Mouse (Mus musculus) induced T-regulatory cell, adult 2 months (primary cell): Measurements from ENCODE around the gene Tceal3.
A peak's percentile ranks its signal among the peaks of the same experiment; 100 is the strongest.
"Not testable (repeated sequence)": the region's sequence is repeated elsewhere in the genome, so short reads cannot be mapped to it uniquely, and the experiment has no call there.

ENCODE experiments used
- DNase-seq: peaks from one replicate; pipeline ENCODE4 v3.0.0-alpha.2; 2012; ENCODE audit warnings: low read depth

Gene Tceal3

GRCm38 (mm10) chrX:136590199-136590896, at the start of gene Tceal3:
TSS of gene Tceal3 (plus strand) at chrX:136590842.
- DNase-seq = no peak

- not testable (repeated sequence) for DNase-seq
Measured at GRCm38 (mm10) chrX:136543956-136544355, 46.7 kb upstream of the Tceal3 start, which contains the start of gene Kir3dl2. TSS of gene Kir3dl2 (minus strand) at chrX:136544056.

GRCm38 (mm10) chrX:136569094-136569493, 21.5 kb upstream of the Tceal3 start:
- DNase-seq = not testable (repeated sequence)

GRCm38 (mm10) chrX:136584617-136585016, 6.0 kb upstream of the Tceal3 start:
- DNase-seq = no peak

GRCm38 (mm10) chrX:136590897-136591257, 235 bp downstream of the Tceal3 start:
- no peak for DNase-seq

GRCm38 (mm10) chrX:136599416-136599815, 8.8 kb downstream of the Tceal3 start:
- peak; percentile 54 for DNase-seq

- DNase-seq = no peak
Measured at GRCm38 (mm10) chrX:136606951-136607350, 16.3 kb downstream of the Tceal3 start.

- DNase-seq = no peak
Measured at GRCm38 (mm10) chrX:136607395-136607794, 16.8 kb downstream of the Tceal3 start.

- no peak for DNase-seq
Measured at GRCm38 (mm10) chrX:136611346-136611745, 20.7 kb downstream of the Tceal3 start.

GRCm38 (mm10) chrX:136615889-136616288, 25.2 kb downstream of the Tceal3 start:
- DNase-seq = peak; percentile 14

GRCm38 (mm10) chrX:136624905-136625569, 34.4 kb downstream of the Tceal3 start:
- DNase-seq = peak; percentile 32

GRCm38 (mm10) chrX:136625959-136626358, 35.3 kb downstream of the Tceal3 start:
- DNase-seq = no peak

- DNase-seq = no peak
Measured at GRCm38 (mm10) chrX:136635116-136635515, 44.5 kb downstream of the Tceal3 start.

GRCm38 (mm10) chrX:136639754-136640153, 49.1 kb downstream of the Tceal3 start:
- DNase-seq = peak; percentile 42

GRCm38 (mm10) chrX:136645857-136646256, 55.2 kb downstream of the Tceal3 start:
- not testable (repeated sequence) for DNase-seq

- DNase-seq = no peak
Measured at GRCm38 (mm10) chrX:136666281-136666706, 75.7 kb downstream of the Tceal3 start.

GRCm38 (mm10) chrX:136666762-136667464, 76.3 kb downstream of the Tceal3 start:
- not testable (repeated sequence) for DNase-seq

GRCm38 (mm10) chrX:136668794-136669193, 78.2 kb downstream of the Tceal3 start:
- no peak for DNase-seq

- no peak for DNase-seq
Measured at GRCm38 (mm10) chrX:136680989-136681388, 90.3 kb downstream of the Tceal3 start.

GRCm38 (mm10) chrX:136691606-136692293, 101.1 kb downstream of the Tceal3 start:
- DNase-seq = not testable (repeated sequence)

GRCm38 (mm10) chrX:136692294-136692675, 101.6 kb downstream of the Tceal3 start:
- no peak for DNase-seq

- no peak for DNase-seq
Measured at GRCm38 (mm10) chrX:136693196-136693595, 102.6 kb downstream of the Tceal3 start.
